Mouse (Mus musculus) CD4-positive, CD25-positive, alpha-beta regulatory T cell, adult 4 months (primary cell): ENCODE results near the gene Pla2g2d. TPM values are rescaled to one million over a fixed set of nuclear protein-coding genes. Genes with fewer than 3 reads are reported as not detected.

Source experiments
- polyA plus RNA-seq, 2 experiments: library from polyadenylated mRNA; unstranded; fragments of 100-300 nt; shearing (Covaris generic); gene quantifications; one replicate each; pipeline ENCODE4 v1.2.1; 2017

The Pla2g2d gene
- polyA plus RNA-seq, 2 experiments from 2014 or later = 0.15 to 0.85 TPM

Other genes starting within 250 kb of the Pla2g2d start
- not detected for gene Vwa5b1, start 139.9 kb upstream of the Pla2g2d start, polyA plus RNA-seq
- not detected for gene Pla2g2c, start 50.9 kb upstream of the Pla2g2d start, polyA plus RNA-seq
- gene Ubxn10, start 38.6 kb upstream of the Pla2g2d start, polyA plus RNA-seq = not detected
- gene Pla2g2f, start 18.1 kb upstream of the Pla2g2d start, polyA plus RNA-seq = not detected
- not detected for gene Pla2g5, start 87.7 kb downstream of the Pla2g2d start, polyA plus RNA-seq
- not detected for gene Gm13030, start 98.2 kb downstream of the Pla2g2d start, polyA plus RNA-seq
- not detected for gene Pla2g2e, start 102.2 kb downstream of the Pla2g2d start, polyA plus RNA-seq
- gene Otud3, start 138.2 kb downstream of the Pla2g2d start, polyA plus RNA-seq = under 1 TPM in 1 of 2 experiments, not detected in 1; 0.62 TPM
- gene Rnf186, start 191.4 kb downstream of the Pla2g2d start, polyA plus RNA-seq = not detected
- gene Tmco4, start 197.2 kb downstream of the Pla2g2d start, polyA plus RNA-seq = 10 to 100 TPM; 22.5 to 44.8 TPM